Mouse (Mus musculus) small intestine, adult 2 months (tissue): ENCODE results near the gene Brap. TPM values are rescaled to one million over a fixed set of nuclear protein-coding genes. Genes with fewer than 3 reads are reported as not detected.
"Not testable (repeated sequence)": the region's sequence is repeated elsewhere in the genome, so short reads cannot be mapped to it uniquely, and the experiment has no call there.

Experiments
- H3K27ac ChIP-seq: fragments of 200-500 bp; 2 replicates; pipeline ENCODE4 v1.5.1; 2012; ENCODE audit warnings: low read depth, low read length, control low read depth, inconsistent platforms; ENCODE audit not compliant: insufficient read depth
- H3K27me3 ChIP-seq: fragments of 200-500 bp; 2 replicates; pipeline ENCODE4 v1.6.1; 2012; ENCODE audit warnings: mild to moderate bottlenecking, moderate library complexity, low read length, inconsistent platforms; ENCODE audit not compliant: control insufficient read depth, insufficient read depth
- H3K36me3 ChIP-seq: fragments of 200-500 bp; 2 replicates; pipeline ENCODE4 v1.6.1; 2012; ENCODE audit warnings: mild to moderate bottlenecking, low read length, control low read depth, inconsistent platforms; ENCODE audit not compliant: control insufficient read depth, insufficient read depth
- H3K4me1 ChIP-seq: fragments of 200-500 bp; 2 replicates; pipeline ENCODE4 v1.6.1; 2012; ENCODE audit warnings: low read length, inconsistent platforms, mixed read lengths; ENCODE audit not compliant: control insufficient read depth, insufficient read depth, insufficient read length
- H3K4me3 ChIP-seq: fragments of 200-500 bp; 2 replicates; pipeline ENCODE4 v1.5.1; 2012; ENCODE audit warnings: low read depth, mild to moderate bottlenecking, control low read depth, inconsistent platforms, low read length, moderate library complexity
- CTCF ChIP-seq: fragments of 200-500 bp; IDR thresholded peaks from 2 replicates; pipeline ENCODE4 v1.5.1; 2012; ENCODE audit warnings: low read depth, mild to moderate bottlenecking, control low read depth, inconsistent platforms, low read length, moderate library complexity, mixed read lengths; ENCODE audit not compliant: insufficient replicate concordance, insufficient read length; ENCODE audit errors: extremely low read depth
- POLR2A ChIP-seq: fragments of 200-500 bp; IDR thresholded peaks from 2 replicates; pipeline ENCODE4 v1.6.1; 2012; ENCODE audit warnings: low read depth, mild to moderate bottlenecking, control low read depth, inconsistent platforms, low read length, moderate library complexity
- WGBS: fragments of 180-500 bp; shearing (Covaris S2); methylation state at CpG from one replicate; pipeline ENCODE4 v1.1.7; 2018; 5-methylcytosine and 5-hydroxymethylcytosine counted together
- polyA plus RNA-seq: library from polyadenylated mRNA; depleted of rRNA; stranded (reverse); fragments of >200 nt; gene quantifications from 2 replicates; pipeline ENCODE4 v1.2.3, GENCODE M21; 2012; rRNA removed

The Brap gene
- 8.4 and 17.4 TPM in 2 replicates for polyA plus RNA-seq

- H3K27me3 ChIP-seq: no peaks in the 10 kb centered on the region
- peak within 1 kb of the TSS; percentile 34 for H3K27ac ChIP-seq
- peaks cover 18% of the 10 kb centered on the region for H3K36me3 ChIP-seq
- H3K4me1 ChIP-seq: peaks cover 7% of the 10 kb centered on the region
- TF ChIP-seq CTCF: no peak
- TF ChIP-seq POLR2A: peak; percentile 73
- peak within 1 kb of the TSS; percentile 89 for H3K4me3 ChIP-seq
- under 1% methylated on average over 81 of the region's 85 CpGs for WGBS
These were observed at the start of gene Brap, which contains the start of gene Acad10 for GRCm38 (mm10) chr5:121660059-121660896. Brap (plus strand) TSS chr5:121660563. Acad10 (minus strand) TSS chr5:121660514.

GRCm38 (mm10) chr5:121612036-121612435 lies 48.3 kb upstream of the Brap start:
- H3K27ac ChIP-seq: no peak overlapping the region

DNA sequence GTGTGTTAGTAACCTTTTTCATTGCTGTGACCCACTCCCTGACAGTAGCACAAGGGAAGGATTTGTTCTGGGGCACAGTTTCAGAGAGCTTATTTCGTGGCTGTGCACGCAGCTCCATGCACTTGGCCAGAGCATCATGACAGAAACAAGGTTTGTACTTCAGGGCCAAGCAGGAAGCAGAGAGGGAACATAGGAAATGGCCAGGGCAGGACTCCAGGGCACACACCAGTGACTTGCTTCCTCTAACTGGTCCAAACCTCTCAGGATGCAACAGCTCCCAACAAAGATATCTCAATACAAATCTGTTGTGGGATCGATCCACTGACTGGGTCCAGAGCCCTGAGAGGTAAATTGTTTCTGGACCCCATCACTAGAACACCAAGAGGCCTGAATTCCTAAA lies 45.4 kb upstream of the Brap start:
- 78% methylated on average over 3 of the region's 3 CpGs for WGBS

More at GRCm38 (mm10) chr5:121612036-121612435, 48.3 kb upstream of the Brap start:
- WGBS: 81% methylated on average over 6 of the region's 6 CpGs
- H3K36me3 ChIP-seq: no peaks in the 10 kb centered on the region
- H3K27me3 ChIP-seq: no peaks in the 10 kb centered on the region
- H3K4me3 ChIP-seq: no peak overlapping the region
- H3K4me1 ChIP-seq: no peaks in the 10 kb centered on the region
- TF ChIP-seq POLR2A (no peak), CTCF (no peak)

GRCm38 (mm10) chr5:121618592-121619513 lies 41.5 kb upstream of the Brap start, which contains the start of gene Acad12:
Acad12 (minus strand) TSS chr5:121618938.
- Histone ChIP-seq H3K27me3 (no peaks in the 10 kb centered on the region), H3K4me3 (peak within 1 kb of the TSS; percentile 73), H3K36me3 (no peaks in the 10 kb centered on the region), H3K27ac (peak within 1 kb of the TSS; percentile 84), H3K4me1 (peaks cover 2% of the 10 kb centered on the region; the same call in 1 of the 2 replicates)
- WGBS: under 1% methylated on average over 58 of the region's 58 CpGs
- TF ChIP-seq CTCF: no peak
- peak; percentile 89 for TF ChIP-seq POLR2A

More for the DNA sequence above, 45.4 kb upstream of the Brap start:
- H3K27ac ChIP-seq, H3K36me3 ChIP-seq, H3K27me3 ChIP-seq, H3K4me3 ChIP-seq, H3K4me1 ChIP-seq: not testable (repeated sequence)

GRCm38 (mm10) chr5:121621102-121621501 lies 39.3 kb upstream of the Brap start:
- TF ChIP-seq POLR2A: no peak
- TF ChIP-seq CTCF: no peak
- no peak overlapping the region for H3K27ac ChIP-seq
- no peaks in the 10 kb centered on the region; the same call in 1 of the 2 replicates for H3K36me3 ChIP-seq
- H3K27me3 ChIP-seq: no peaks in the 10 kb centered on the region
- no peak overlapping the region for H3K4me3 ChIP-seq
- H3K4me1 ChIP-seq: peaks cover 2% of the 10 kb centered on the region; the same call in 1 of the 2 replicates
- WGBS: 92% methylated on average over 5 of the region's 5 CpGs

GRCm38 (mm10) chr5:121623241-121623640 lies 37.1 kb upstream of the Brap start:
- H3K4me1 ChIP-seq: peaks cover 2% of the 10 kb centered on the region; the same call in 1 of the 2 replicates
- H3K36me3 ChIP-seq: no peaks in the 10 kb centered on the region; the same call in 1 of the 2 replicates
- TF ChIP-seq CTCF: no peak
- TF ChIP-seq POLR2A: no peak
- 90% methylated on average over 3 of the region's 3 CpGs for WGBS
- no peak overlapping the region for H3K4me3 ChIP-seq
- H3K27me3 ChIP-seq: no peaks in the 10 kb centered on the region
- H3K27ac ChIP-seq: no peak overlapping the region
